Mouse (Mus musculus): Measurements from ENCODE around the gene Zfp512b.
A peak's percentile ranks its signal among the peaks of the same experiment; 100 is the strongest.

Gene Zfp512b

GRCm38 (mm10) chr2:181589011-181589731, 3.4 kb downstream of the Zfp512b start:
- no peak for DNase-seq (ENCODE audit: low spot score)

DNA sequence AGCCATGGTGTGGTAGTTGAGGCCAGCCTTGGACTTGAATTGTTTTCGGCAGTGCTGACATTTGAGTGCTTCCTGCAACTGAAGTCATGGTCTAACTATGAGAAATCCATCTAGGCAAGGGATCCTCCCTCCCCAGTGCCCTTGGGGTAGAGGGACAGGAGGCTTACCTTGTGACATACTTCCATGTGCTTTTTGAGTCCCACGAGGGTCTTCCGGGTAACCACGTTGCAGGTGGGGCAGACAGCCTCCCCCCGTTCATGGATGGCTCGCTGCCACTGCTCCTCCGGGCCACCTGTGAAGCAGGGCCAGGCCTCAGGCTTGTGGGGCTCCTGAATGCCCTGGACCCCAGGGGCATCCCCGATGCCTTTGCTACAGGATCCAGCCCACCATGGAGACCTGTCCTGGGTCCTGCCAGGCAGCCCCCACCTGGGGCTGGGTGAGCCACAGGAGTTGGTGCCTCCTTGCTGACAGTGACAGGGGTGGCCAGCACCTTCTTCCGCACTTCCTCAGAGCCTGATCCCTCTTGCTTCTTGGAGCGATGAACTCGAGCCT, 4.3 kb downstream of the Zfp512b start:
- no peak for DNase-seq (ENCODE audit: low spot score)

DNA sequence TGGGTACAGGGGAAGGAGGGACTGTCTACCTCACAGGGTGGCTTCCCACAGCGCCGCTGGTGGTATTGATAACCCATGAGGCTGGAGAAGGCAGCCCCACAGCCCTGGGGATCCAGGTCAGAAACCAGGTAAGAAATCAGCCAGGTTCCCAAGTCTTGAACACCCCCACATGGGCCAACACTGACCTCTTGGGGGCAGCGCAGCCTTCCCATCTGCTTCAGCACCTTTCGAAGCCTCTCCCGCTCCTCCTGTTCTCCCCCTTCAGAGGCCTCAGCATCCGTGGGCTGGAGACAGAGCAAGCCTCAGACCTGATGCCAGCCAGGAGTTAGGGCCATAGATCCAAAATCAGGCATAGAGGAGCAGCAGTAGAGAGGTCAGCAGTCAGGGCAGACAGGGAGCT, 4.8 kb downstream of the Zfp512b start:
- no peak for DNase-seq (ENCODE audit: low spot score)

GRCm38 (mm10) chr2:181586124-181586523, 6.5 kb downstream of the Zfp512b start:
- no peak for DNase-seq (ENCODE audit: low spot score)

- no peak for DNase-seq (ENCODE audit: low spot score)
These were observed 7.1 kb downstream of the Zfp512b start for GRCm38 (mm10) chr2:181585506-181585905.

DNA sequence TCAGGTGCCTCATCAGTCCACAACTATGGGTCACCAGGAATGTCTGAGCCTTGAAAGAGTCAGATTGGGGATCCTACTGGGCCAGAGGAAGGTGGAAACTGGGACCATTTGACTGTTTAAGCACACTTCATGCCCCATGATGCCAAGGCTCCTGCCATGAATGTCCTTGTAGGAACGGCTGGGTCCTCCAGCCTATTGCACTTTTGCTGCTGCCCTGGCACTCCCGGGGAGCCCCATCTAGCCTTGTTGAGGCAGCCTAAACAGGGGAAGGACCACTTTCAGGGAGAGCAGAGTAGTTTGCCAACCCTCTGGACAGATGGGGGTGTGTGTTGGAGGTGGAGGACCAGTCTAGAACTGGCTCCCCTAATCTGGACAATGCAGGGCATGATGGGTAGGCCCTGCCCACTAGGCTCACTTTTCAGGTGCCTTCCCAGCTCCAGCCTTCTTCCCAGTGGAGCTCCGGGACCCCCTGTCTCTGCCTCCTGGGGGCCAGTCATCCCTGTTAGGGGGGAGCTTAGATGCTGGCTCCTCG, 8.1 kb downstream of the Zfp512b start, which contains the start of gene Uckl1:
Uckl1 (minus strand) TSS at position 482 of the 532 bp plus-strand sequence.
- DNase-seq (ENCODE audit: low spot score), result no peak

DNA sequence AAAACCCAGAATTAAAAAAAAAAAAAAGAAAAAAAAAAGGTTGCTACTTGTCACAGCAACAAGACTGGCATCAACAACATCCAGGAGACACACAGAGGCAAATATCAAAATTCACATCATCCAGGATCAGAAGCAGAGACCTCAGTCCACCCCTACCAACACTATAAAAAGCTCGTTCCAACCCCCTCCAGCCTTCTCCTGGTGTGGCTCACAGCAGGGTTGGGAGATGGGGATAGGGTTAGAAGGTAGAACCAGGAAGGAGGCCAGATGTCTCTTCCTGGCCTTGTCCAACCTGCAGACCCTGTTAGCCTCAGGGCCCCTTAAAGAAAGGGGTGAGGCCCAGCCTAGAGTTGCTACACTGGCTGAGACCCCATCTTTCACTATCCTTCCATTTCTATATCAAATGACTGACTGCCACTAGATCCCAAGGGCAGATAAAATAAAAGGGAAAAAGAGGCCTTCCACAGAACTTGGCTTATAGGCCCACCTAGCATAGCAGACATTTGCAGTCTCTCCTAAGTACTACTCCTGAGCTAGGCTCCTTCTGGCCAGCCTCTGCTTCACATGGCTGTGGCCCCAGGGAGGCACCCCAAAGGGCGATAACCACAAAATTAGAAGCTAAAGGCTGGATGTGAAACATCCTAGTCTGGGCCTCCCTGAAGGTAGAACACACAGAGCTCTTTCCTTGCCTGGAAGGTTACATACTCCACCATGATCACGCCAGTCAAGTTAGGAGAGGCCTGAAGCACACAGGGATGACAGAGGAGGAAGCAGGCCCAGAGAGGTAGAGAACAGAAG, 8.9 kb downstream of the Zfp512b start:
- no peak for DNase-seq (ENCODE audit: low spot score)

GRCm38 (mm10) chr2:181582939-181583338, 9.7 kb downstream of the Zfp512b start:
- DNase-seq (ENCODE audit: low spot score), result no peak

DNA sequence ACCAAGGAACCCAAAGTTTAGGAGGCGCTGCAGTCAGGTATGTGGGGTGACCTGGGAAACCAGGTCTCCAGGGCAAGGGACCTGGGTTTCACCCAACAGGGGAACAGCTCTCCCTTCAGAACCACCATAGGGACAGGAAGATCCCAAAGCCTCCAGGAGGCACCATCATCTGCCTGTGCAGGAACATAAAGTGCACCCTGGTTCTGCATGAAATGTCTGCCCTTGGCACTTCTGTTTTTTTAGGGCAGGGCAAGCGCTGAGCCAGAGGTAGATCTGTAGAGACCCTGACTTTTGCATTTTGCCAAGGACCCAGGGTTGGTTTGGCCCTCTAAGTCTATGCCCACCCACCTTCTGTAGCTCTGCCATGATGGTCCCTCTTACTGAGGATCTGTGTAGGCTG, 10.2 kb downstream of the Zfp512b start:
- no peak for DNase-seq (ENCODE audit: low spot score)

- DNase-seq (ENCODE audit: low spot score), result peak; percentile 88
These were observed 11.0 kb downstream of the Zfp512b start for GRCm38 (mm10) chr2:181581402-181582120.

DNA sequence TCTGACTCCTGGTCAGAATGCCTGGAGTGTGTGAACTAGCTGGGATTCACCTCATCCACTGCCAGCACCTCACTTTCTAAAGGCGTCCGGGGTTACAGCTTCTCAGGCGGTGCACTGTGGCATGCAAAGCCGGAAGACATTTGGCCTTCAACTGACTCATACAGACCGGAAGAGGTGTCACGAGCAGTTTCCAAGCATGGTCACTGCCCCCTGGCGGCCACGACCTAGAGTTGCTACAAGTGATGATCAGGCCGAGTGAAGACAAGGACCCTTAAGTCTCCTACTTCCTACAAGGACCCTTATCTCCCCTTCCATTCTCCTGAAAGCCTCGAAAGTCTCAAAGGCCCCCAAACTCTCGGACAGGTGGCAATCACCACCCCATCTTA, 11.6 kb downstream of the Zfp512b start:
- DNase-seq (ENCODE audit: low spot score), result peak; percentile 79

DNA sequence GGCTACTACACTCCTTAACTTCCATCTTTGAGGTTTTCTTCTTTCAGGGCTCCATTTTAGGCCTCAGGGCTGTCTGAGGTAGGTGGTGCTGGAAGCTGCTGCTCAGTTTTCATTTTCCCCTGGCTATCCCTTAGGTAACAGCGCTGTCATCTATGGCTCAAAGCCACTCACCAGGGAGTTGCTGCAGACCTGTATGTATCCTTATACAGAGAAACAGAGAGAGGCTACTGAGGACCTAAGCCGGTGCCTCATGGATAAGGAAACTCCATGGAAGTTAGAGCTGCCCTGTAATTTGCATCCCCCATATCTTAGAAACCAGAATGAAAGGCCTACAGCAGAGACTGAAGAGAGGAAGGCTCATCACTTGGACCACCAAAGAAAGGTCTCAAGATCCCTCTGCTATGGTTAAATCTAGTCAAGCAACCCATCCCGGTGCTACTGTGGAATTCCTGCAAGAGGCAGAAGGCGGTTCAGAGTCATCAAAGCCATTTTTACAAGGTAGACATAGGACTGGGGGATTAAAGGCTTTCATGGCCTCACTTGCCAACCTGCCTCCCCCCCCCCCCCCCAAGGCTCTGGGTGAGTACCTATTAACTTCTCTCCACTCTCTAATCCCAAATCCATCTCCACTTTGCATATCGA, 12.4 kb downstream of the Zfp512b start:
- no peak for DNase-seq (ENCODE audit: low spot score)

GRCm38 (mm10) chr2:181579681-181580080, 12.9 kb downstream of the Zfp512b start:
- no peak for DNase-seq (ENCODE audit: low spot score)

GRCm38 (mm10) chr2:181578790-181579618, 13.6 kb downstream of the Zfp512b start:
- no peak for DNase-seq (ENCODE audit: low spot score)

- no peak for DNase-seq (ENCODE audit: low spot score)
These were observed 14.5 kb downstream of the Zfp512b start for GRCm38 (mm10) chr2:181577981-181578581.

DNA sequence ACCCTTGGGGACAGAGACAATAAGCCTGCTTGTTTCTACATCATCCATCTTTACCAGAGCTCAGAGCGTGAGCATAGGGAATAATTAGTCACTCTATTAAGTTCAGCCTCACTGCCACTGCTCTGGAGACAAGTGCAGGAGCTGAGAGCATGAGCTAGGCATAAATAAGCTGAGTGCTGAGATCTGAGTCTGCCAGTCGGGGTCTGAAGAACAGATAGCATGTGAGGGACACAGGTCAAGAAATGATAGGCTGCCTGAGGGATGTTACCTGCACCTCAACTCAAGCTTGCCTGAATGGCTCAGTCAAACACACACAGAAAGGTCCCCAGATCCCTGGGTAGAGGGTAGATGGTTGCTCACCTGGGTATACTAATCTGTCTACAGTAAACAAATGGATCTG, 15.5 kb downstream of the Zfp512b start:
- no peak for DNase-seq (ENCODE audit: low spot score)

DNA sequence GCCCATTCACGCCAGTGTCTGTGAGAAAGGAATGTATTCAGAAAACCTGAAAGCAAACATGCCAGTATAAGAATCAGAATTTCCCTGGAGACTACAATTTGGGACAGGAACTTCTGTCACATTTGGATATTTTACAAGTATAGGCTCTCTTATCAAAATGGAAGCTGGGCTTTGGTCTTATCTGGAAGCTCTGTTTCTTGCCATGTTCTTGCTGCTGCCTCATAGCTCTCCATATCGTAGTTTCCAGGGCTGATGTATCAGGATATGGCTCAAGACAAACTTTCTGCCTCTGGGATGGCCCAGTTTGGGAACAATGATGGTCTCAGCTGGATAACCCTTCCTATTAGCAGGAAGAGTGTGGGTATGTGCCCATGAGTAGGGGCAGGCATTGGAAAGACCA, 16.0 kb downstream of the Zfp512b start:
- no peak for DNase-seq (ENCODE audit: low spot score)

DNA sequence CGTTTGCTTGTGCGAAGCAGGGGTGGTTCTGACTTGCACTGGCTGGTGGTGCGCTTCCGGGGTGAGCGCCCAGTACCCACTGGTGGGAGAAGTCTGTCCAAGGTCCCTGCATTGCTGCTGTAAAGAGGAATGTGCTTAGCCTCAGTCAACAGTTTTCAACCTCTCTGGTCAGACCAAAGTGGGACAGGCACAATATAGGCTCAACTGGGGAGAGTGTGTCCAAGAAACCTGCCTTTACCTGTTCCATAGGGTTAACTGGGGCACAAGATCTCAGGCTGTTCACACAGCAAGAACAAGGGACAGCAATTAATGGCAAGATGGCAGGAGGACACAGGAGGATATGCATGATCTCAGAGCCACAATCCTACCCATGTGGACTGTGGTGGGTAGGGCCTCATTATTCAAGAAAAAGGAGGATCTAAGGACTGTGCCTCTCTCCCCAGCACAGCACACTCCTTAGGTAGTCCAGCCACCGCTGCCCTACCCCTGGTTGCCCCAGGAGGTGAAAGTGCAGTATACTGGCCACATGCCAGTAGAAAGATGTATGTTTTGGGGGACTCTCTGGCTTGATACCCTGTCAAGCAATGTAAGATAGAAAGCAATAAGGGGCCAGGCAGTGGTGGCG, 17.6 kb downstream of the Zfp512b start:
- no peak for DNase-seq (ENCODE audit: low spot score)

DNA sequence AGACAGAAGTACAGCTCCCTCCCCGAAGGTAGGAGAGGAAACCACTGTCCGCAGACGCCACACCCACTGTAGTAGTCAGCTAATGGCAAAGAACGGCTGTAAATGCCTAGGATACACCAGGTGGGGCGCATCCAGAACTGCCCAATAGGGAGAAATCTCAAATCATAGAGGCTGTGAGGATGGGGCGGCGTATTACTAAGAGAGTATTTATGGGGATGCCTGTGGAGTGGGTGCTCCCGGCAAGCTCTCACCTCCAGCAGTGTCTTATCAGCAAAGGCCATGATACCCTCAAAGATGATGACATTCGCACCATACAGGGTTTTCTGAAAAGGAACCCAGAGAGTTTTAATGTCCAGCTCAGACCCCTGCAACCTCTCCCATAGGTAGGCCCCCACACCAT, 18.6 kb downstream of the Zfp512b start:
- no peak for DNase-seq (ENCODE audit: low spot score)

All from urinary bladder, postnatal 14 days (tissue).